ENCODE assay signal across 13 mouse cellular contexts in genomic region chr7:140953133-140953532, GRCm38 (mm10). TPM values are rescaled to one million over a fixed set of nuclear protein-coding genes. Genes with fewer than 3 reads are reported as not detected.
DNase-seq lines count a peak whose midpoint lies in the region; ATAC-seq and TF ChIP-seq lines count a peak whose summit lies in the region.
"Had no signal": no experiment of that assay in that cellular context is flagged by ENCODE, and none has a peak within 500 bp of the region (broad histone marks: within the 10 kb centered on the region; RNA-seq: fewer than 3 reads in every experiment).

No protein-coding gene starts in this region.

- no peaks in the 10 kb centered on the region for H3K9me3 ChIP-seq in kidney, postnatal 0 days (replicated peaks; ENCODE audit: low read length)
- no peaks in the 10 kb centered on the region for H3K9me3 ChIP-seq in limb, embryonic 15.5 days
- no peaks in the 10 kb centered on the region for H3K9me3 ChIP-seq in forebrain, embryonic 15.5 days

- TF ChIP-seq POLR2A in bone marrow macrophage, adult 2 months (IDR thresholded peaks at IDR 0.05; ENCODE audit: borderline replicate concordance, low read depth, low read length): no peak

- H3K9ac ChIP-seq in kidney, postnatal 0 days (ENCODE audit: low read depth, low read length): 0 out of 2 replicates have a peak overlapping the region, but pooled peaks have one; percentile 65
- 0 out of 2 replicates have a peak overlapping the region, but pooled peaks have one; percentile 17 for H3K9ac ChIP-seq in limb, embryonic 15.5 days
- H3K9ac ChIP-seq in forebrain, embryonic 15.5 days (replicated peaks): no peak overlapping the region

- no peaks in the 10 kb centered on the region for H3K27me3 ChIP-seq in kidney, postnatal 0 days (ENCODE audit: insufficient read depth, low read length)
- H3K27me3 ChIP-seq in limb, embryonic 15.5 days: no peaks in the 10 kb centered on the region
- H3K27me3 ChIP-seq in forebrain, embryonic 15.5 days: no peaks in the 10 kb centered on the region

- 69% methylated on average over 11 of the region's 11 CpGs for WGBS in kidney, postnatal 0 days
- WGBS in limb, embryonic 15.5 days: 81% methylated on average over 11 of the region's 11 CpGs
- WGBS in forebrain, embryonic 15.5 days: 91% methylated on average over 11 of the region's 11 CpGs

- peak overlapping the region; percentile 64; the same call in 1 of the 2 replicates for H3K4me2 ChIP-seq in kidney, postnatal 0 days (ENCODE audit: low read length)
- peak overlapping the region; percentile 79 for H3K4me2 ChIP-seq in limb, embryonic 15.5 days
- no peak overlapping the region for H3K4me2 ChIP-seq in forebrain, embryonic 15.5 days (replicated peaks)

- no peak for ATAC-seq in kidney, postnatal 0 days (replicated peaks; ENCODE audit: low FRiP score, low read depth)
- no peak for ATAC-seq in limb, embryonic 15.5 days (ENCODE audit: insufficient number of reproducible peaks, low FRiP score, low TSS enrichment, low read depth)
- no peak for ATAC-seq in cerebellum, adult (ENCODE audit: insufficient number of reproducible peaks, low FRiP score, low TSS enrichment)
- no peak for ATAC-seq in forebrain, embryonic 15.5 days (replicated peaks)
- ATAC-seq: forebrain, embryonic 16.5 days had no signal

- no peak for TF ChIP-seq CTCF in kidney, postnatal 0 days (IDR thresholded peaks at IDR 0.05; ENCODE audit: low read depth)
- no peak for TF ChIP-seq CTCF in bone marrow macrophage, adult 2 months (IDR thresholded peaks at IDR 0.05; ENCODE audit: low read depth, low read length)

- peaks cover 32% of the 10 kb centered on the region for H3K4me1 ChIP-seq in kidney, postnatal 0 days (replicated peaks; ENCODE audit: insufficient read depth, low read length)
- H3K4me1 ChIP-seq in bone marrow macrophage, adult 2 months (ENCODE audit: control insufficient read depth, insufficient read depth, low read length): peaks cover 43% of the 10 kb centered on the region
- H3K4me1 ChIP-seq in limb, embryonic 15.5 days: peaks cover 61% of the 10 kb centered on the region
- H3K4me1 ChIP-seq in forebrain, embryonic 15.5 days: peaks cover 4% of the 10 kb centered on the region; the same call in 1 of the 2 replicates

- H3K4me3 ChIP-seq in kidney, postnatal 0 days (replicated peaks; ENCODE audit: low read depth, low read length): no peak overlapping the region
- H3K4me3 ChIP-seq in bone marrow macrophage, adult 2 months (ENCODE audit: insufficient read depth, low read length): peak overlapping the region; percentile 51
- peak overlapping the region; percentile 60 for H3K4me3 ChIP-seq in limb, embryonic 15.5 days
- no peak overlapping the region for H3K4me3 ChIP-seq in forebrain, embryonic 15.5 days

- peak; percentile 27 for DNase-seq in adrenal gland, adult 2 months
- no peak for DNase-seq in adrenal gland, adult 8-10 months
- no peak for DNase-seq in kidney, postnatal 0 days (ENCODE audit: low spot score)
- DNase-seq in kidney, adult 8-10 months: no peak
- DNase-seq: cerebellum, adult 11 months; thymus, postnatal 36 days had no signal

- 0 out of 2 replicates have a peak, but pooled peaks cover 5% of the 10 kb centered on the region for H3K36me3 ChIP-seq in kidney, postnatal 0 days (ENCODE audit: insufficient read depth, low read length)
- peaks cover 24% of the 10 kb centered on the region for H3K36me3 ChIP-seq in limb, embryonic 15.5 days
- H3K36me3 ChIP-seq in forebrain, embryonic 15.5 days: no peaks in the 10 kb centered on the region

- 0 out of 2 replicates have a peak overlapping the region, but pooled peaks have one; percentile 19 for H3K27ac ChIP-seq in kidney, postnatal 0 days
- peak overlapping the region; percentile 87 for H3K27ac ChIP-seq in bone marrow macrophage, adult 2 months (ENCODE audit: insufficient read depth, low read depth, low read length)
- H3K27ac ChIP-seq in limb, embryonic 15.5 days: peak overlapping the region; percentile 99
- no peak overlapping the region for H3K27ac ChIP-seq in forebrain, embryonic 15.5 days (replicated peaks)

RNA-seq across cellular contexts. Expression of gene Gm45717, which starts 2.6 kb away (rescaled TPM):
- total RNA-seq in adrenal gland, adult 2 months (2021): not detected
- not detected in 2 replicates for polyA plus RNA-seq in adrenal gland, adult 2 months (2012; rRNA removed)
- total RNA-seq in adrenal gland, adult 8-10 months (2022): not detected
- polyA plus RNA-seq in kidney, postnatal 0 days (2015; fragmentation: Nextera tagmentation; extraction: Ambion mirVana): 0.45 and 0.68 TPM in 2 replicates
- polyA plus RNA-seq in bone marrow macrophage, adult 2 months (2012; ENCODE audit: insufficient read depth, insufficient read length, missing spikeins): 1.2 and 8.8 TPM in 2 replicates
- polyA plus RNA-seq in limb, embryonic 15.5 days (2015; fragmentation: Nextera tagmentation; extraction: Ambion mirVana): 0.47 TPM in 1 of 2 replicates, not detected in the other
- polyA plus RNA-seq in forebrain, embryonic 15.5 days (2015; fragmentation: Nextera tagmentation; extraction: Ambion mirVana): not detected in 2 replicates
- polyA plus RNA-seq: forebrain, embryonic 16.5 days; large intestine, adult 2 months; limb, embryonic 11.5 days had no signal

RNA-seq across cellular contexts. Expression of gene Ifitm2, which starts 2.7 kb away (rescaled TPM):
- 100 to 1,000 TPM; 504 to 654 TPM for total RNA-seq in adrenal gland, adult 2 months (2021)
- 947 and 952 TPM in 2 replicates for polyA plus RNA-seq in adrenal gland, adult 2 months (2012; rRNA removed)
- 100 to 1,000 TPM; 431 to 671 (median 563) TPM for total RNA-seq in adrenal gland, adult 8-10 months (2022)
- polyA plus RNA-seq in kidney, postnatal 0 days (2015; fragmentation: Nextera tagmentation; extraction: Ambion mirVana): 1,203 and 1,251 TPM in 2 replicates
- polyA plus RNA-seq in bone marrow macrophage, adult 2 months (2012; ENCODE audit: insufficient read depth, insufficient read length, missing spikeins): 1,477 and 1,645 TPM in 2 replicates
- 1,488 and 1,547 TPM in 2 replicates for polyA plus RNA-seq in limb, embryonic 15.5 days (2015; fragmentation: Nextera tagmentation; extraction: Ambion mirVana)
- 126 and 142 TPM in 2 replicates for polyA plus RNA-seq in forebrain, embryonic 15.5 days (2015; fragmentation: Nextera tagmentation; extraction: Ambion mirVana)

RNA-seq across cellular contexts. Expression of gene Ifitm5, which starts 3.0 kb away (rescaled TPM):
- total RNA-seq in adrenal gland, adult 2 months (2021): 1 to 10 TPM in 1 of 2 experiments, under 1 TPM in 1; 0.78 to 1.3 TPM
- polyA plus RNA-seq in adrenal gland, adult 2 months (2012; rRNA removed): 1.2 and 2.7 TPM in 2 replicates
- 1 to 10 TPM; 1.1 to 2.7 (median 1.9) TPM for total RNA-seq in adrenal gland, adult 8-10 months (2022)
- polyA plus RNA-seq in kidney, postnatal 0 days (2015; fragmentation: Nextera tagmentation; extraction: Ambion mirVana): 1.5 and 2.2 TPM in 2 replicates
- polyA plus RNA-seq in bone marrow macrophage, adult 2 months (2012; ENCODE audit: insufficient read depth, insufficient read length, missing spikeins): 1.8 and 1.9 TPM in 2 replicates
- polyA plus RNA-seq in limb, embryonic 15.5 days (2015; fragmentation: Nextera tagmentation; extraction: Ambion mirVana): 46.1 and 62.9 TPM in 2 replicates
- 0.51 and 0.70 TPM in 2 replicates for polyA plus RNA-seq in forebrain, embryonic 15.5 days (2015; fragmentation: Nextera tagmentation; extraction: Ambion mirVana)

RNA-seq across cellular contexts. Expression of gene Pgghg, which starts 11.9 kb away (rescaled TPM):
- 10 to 100 TPM; 26.5 to 48.7 TPM for total RNA-seq in adrenal gland, adult 2 months (2021)
- polyA plus RNA-seq in adrenal gland, adult 2 months (2012; rRNA removed): 56.0 and 59.0 TPM in 2 replicates
- 10 to 100 TPM; 37.1 to 69.0 (median 52.9) TPM for total RNA-seq in adrenal gland, adult 8-10 months (2022)
- 20.3 and 20.7 TPM in 2 replicates for polyA plus RNA-seq in kidney, postnatal 0 days (2015; fragmentation: Nextera tagmentation; extraction: Ambion mirVana)
- polyA plus RNA-seq in bone marrow macrophage, adult 2 months (2012; ENCODE audit: insufficient read depth, insufficient read length, missing spikeins): 11.5 and 13.8 TPM in 2 replicates
- 23.1 and 24.9 TPM in 2 replicates for polyA plus RNA-seq in limb, embryonic 15.5 days (2015; fragmentation: Nextera tagmentation; extraction: Ambion mirVana)
- polyA plus RNA-seq in forebrain, embryonic 15.5 days (2015; fragmentation: Nextera tagmentation; extraction: Ambion mirVana): 8.5 and 8.7 TPM in 2 replicates

RNA-seq across cellular contexts. Expression of gene Ifitm1, which starts 13.9 kb away (rescaled TPM):
- 10 to 100 TPM in 1 of 2 experiments, 1 to 10 TPM in 1; 7.6 to 14.6 TPM for total RNA-seq in adrenal gland, adult 2 months (2021)
- polyA plus RNA-seq in adrenal gland, adult 2 months (2012; rRNA removed): 23.9 and 29.4 TPM in 2 replicates
- 10 to 100 TPM; 10.6 to 14.0 (median 13.4) TPM for total RNA-seq in adrenal gland, adult 8-10 months (2022)
- polyA plus RNA-seq in kidney, postnatal 0 days (2015; fragmentation: Nextera tagmentation; extraction: Ambion mirVana): 117 and 163 TPM in 2 replicates
- polyA plus RNA-seq in bone marrow macrophage, adult 2 months (2012; ENCODE audit: insufficient read depth, insufficient read length, missing spikeins): 31.2 and 38.0 TPM in 2 replicates
- polyA plus RNA-seq in limb, embryonic 15.5 days (2015; fragmentation: Nextera tagmentation; extraction: Ambion mirVana): 71.7 and 74.6 TPM in 2 replicates
- 6.5 and 7.6 TPM in 2 replicates for polyA plus RNA-seq in forebrain, embryonic 15.5 days (2015; fragmentation: Nextera tagmentation; extraction: Ambion mirVana)

Comparison
In these comparisons a context has a peak if more than half of its experiments do, and no peak if none do; other contexts are left out.
1. H3K4me3 ChIP-seq: peak in bone marrow macrophage, adult 2 months (single experiment) and limb, embryonic 15.5 days (single experiment); none in kidney, postnatal 0 days (single experiment) and forebrain, embryonic 15.5 days (single experiment).
2. RNA of gene Ifitm5, which starts 3.0 kb away (polyA plus RNA-seq): 46.1 to 62.9 TPM in limb, embryonic 15.5 days; 1.5 to 2.2 TPM in kidney, postnatal 0 days, 1.8 to 1.9 TPM in bone marrow macrophage, adult 2 months, 1.2 to 2.7 TPM in adrenal gland, adult 2 months and 0.51 to 0.70 TPM in forebrain, embryonic 15.5 days; every median in the first group is over 10 times any median in the second.